Mouse (Mus musculus) right cerebral cortex, postnatal 14 days (tissue): Measurements from ENCODE around the gene Map1lc3b.

ENCODE experiments used
- DNase-seq: peaks from one replicate; pipeline ENCODE4 v3.0.0; 2022

Gene Map1lc3b

GRCm38 (mm10) chr8:121590203-121591177 lies at the start of gene Map1lc3b:
TSS of gene Map1lc3b (plus strand) at chr8:121590361.
- DNase-seq = peak; percentile 96

GRCm38 (mm10) chr8:121541862-121542261 lies 48.3 kb upstream of the Map1lc3b start:
- DNase-seq = no peak

GRCm38 (mm10) chr8:121542901-121543300 lies 47.3 kb upstream of the Map1lc3b start:
- DNase-seq = no peak

GRCm38 (mm10) chr8:121544276-121544785 lies 45.8 kb upstream of the Map1lc3b start, which contains the start of gene 1700018B08Rik:
TSS of gene 1700018B08Rik (minus strand) at chr8:121544320.
- no peak for DNase-seq

DNA sequence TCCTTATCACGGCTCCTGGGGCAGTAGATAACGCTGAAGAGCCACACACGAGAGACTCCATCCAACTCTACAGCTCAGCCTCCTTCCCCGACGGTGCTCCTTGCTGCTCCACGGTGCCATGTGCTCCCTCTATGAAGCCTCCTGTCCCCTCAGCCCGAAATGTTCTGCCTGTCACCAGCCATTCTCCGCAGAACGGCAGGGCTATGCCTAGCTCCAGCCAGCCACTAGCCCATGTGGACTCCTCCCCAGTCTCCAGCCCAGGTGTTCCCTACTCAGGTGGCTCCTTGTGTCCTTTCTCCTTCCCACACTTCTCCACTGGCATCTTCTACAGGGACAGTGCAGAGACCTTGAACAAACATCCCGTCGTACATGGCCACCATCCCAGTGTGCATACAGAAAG lies 45.2 kb upstream of the Map1lc3b start:
- DNase-seq = no peak

- peak; percentile 77 for DNase-seq
Observed at GRCm38 (mm10) chr8:121547132-121547531, 43.0 kb upstream of the Map1lc3b start.

DNA sequence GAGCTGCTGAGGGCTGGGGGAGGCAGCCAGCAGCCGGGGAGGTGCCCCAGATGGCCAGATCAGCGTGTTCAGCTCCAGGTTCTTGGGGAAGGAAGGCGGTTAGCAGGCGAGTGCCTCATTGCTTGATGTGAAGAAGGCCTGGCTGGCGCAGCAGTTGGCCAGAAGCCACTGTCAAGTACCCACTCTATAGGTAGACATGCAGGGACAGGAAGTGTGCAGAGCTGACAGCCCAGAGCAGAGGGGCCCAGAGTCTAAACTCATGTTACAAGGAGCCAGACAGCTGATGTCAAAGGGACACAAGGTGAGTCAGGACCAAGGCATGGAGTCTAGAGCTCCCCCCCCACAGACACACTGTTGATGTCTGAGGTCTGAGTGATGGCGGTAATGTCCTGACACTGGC lies 40.1 kb upstream of the Map1lc3b start:
- DNase-seq = peak; percentile 8

DNA sequence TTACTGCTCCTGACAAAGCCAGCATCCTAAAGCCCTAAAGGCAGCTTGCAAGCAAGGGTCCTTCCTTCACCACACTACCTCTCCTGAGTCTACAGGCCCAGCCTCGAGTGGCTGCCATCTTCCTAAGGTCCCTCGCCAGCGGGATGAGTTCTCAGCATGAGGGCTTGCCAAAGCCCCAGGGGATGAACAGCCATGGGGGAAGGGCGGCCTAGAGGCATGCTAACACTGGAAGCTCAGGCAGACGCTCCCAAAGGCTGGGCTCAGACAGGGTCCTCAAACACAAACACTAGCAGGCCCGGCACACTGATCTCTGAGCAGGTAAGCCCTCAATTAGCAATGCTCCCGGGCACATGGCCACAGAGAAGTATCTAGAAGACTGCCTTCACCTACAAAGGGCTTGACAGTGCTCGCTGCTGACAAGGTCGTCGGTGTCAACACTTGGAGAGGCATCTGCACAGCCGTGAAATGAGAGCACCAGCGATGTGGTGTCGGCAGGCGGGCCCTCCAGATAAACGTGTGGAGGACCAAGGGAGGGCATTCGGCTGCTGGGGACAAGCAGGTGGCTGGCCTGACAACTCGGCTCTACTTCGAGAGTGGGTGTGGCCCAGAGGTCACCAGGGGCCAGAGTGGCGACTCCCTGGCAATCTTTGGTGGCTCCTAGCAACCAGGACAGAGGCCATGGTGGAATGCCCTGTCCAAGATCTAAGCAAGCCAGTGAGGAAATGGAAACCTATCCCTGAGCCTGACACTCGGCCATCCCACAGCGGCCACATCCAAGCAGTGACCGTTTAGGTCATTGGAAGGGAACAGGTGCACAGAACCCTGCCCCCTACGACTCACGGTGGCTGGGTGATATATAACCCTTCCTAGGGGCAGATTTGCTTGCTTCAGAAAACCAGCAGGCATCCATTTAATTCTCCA lies 38.8 kb upstream of the Map1lc3b start:
- DNase-seq = peak; percentile 11

DNA sequence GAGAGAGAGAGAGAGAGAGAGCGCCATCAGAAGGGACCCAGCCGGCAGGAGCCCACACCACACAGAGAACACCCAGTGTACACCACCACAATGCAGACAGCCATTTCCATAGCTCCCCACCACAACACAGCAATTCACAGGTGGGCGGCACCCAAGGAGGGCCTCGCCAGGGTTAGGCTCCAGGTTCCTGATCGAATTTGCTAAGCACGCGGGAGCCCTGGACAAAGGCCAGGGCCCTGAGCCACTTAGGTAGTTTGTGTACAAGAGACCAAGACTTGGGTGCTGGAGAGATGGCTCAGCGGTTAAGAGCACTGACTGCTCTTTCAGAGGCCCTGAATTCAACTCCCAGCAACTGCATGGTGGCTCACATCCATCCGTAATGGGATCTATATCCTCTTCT lies 37.7 kb upstream of the Map1lc3b start:
- DNase-seq = no peak

DNA sequence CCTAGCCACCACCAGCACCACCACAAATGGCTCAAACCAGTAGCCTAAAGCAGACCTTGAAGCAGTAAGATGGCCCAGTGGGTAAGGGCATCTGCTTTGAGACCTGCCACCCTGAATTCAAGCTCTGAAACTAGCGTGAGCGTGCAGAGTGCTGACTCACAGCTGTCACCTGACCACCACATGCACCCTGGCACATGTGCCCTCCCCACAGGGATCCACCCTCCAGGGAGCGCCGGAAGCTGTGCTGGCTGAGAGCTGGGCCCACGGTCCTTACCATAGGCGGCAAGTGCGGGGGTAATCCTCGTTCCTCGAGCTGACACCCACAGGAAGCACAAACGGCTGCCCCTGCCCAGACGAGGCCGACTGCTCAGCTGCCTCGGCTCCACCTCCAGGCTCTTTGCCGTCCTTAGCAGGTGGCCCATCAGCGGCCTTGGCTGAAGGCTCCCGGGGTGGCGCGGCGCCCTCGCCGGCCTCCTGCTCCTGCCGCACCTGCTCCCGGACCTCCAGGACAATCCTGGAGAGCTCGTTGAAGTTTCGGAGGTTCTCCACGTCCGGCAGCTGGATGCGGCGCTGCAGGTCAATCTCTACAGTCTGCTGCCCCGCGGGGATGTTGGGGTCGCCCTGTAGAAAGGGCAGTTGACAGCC lies 36.2 kb upstream of the Map1lc3b start:
- DNase-seq = peak; percentile 9

GRCm38 (mm10) chr8:121557746-121558145 lies 32.4 kb upstream of the Map1lc3b start:
- DNase-seq = peak; percentile 4

GRCm38 (mm10) chr8:121558538-121558937 lies 31.6 kb upstream of the Map1lc3b start:
- DNase-seq = peak; percentile 8

- DNase-seq = peak; percentile 4
Observed at GRCm38 (mm10) chr8:121559801-121560200, 30.4 kb upstream of the Map1lc3b start.

DNA sequence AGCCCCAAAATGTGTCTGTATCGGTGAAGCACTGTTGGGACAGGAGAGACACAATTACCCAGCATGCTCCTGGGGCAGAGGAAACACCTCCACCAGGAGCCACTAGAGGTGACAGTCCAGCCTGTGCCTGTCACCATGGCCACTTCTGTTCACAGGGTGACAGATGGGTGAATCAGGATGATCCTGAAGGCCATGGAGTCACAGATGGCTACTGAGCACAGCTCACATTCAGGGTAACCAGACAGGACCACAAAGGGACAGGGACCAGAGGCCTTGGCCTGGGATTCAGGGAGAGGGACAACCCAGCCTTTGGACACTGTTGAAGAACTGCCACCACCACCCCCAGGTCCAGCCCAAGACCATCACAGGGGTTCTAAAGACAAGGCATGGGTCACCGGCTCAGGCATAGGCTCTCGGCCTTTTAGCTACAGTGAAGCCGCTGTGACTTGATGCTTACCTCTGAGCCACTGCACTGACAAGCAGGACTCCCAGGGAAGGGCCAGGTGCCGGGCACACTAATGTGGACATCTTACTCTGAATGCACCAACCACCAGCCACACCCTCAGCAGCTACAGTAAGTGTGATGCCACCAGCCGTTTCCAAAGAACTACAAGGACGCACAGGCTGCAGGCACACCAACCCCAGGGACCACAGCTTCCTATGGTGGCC lies 29.6 kb upstream of the Map1lc3b start:
- peak; percentile 2 for DNase-seq

DNA sequence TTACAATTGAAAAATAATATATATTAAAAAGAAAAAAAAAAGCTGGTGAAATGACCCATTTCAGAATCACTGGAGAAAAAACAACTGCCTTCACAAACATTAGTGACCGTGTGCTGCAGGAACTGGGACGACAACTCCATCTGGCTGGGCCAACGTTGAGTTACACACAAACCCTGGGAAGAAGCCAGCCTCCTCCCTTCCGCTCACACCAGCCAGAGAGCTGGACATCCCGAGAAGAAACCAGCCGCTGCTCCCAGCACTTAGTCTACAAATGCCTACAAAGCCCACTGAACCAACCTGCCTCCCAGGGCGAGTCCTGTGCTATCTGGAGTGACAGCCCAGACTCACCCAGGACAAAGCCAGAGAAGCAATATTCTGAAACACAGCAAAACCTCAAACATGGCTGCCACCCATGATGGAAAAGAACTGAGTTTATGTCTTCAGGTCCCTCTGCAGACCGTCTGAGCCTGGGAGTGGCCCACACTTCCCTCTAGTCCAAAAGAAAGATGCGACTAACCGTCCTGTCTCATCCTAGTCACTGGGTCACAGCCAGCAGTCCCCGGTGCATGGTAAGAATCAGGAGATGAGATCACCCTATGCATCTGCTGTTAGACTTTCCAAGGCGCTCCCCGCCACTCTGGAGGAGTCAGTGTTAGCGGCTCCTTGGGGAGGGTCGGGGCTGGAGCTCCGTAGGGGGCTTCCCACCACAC lies 28.4 kb upstream of the Map1lc3b start:
- peak; percentile 11 for DNase-seq

GRCm38 (mm10) chr8:121562941-121563351 lies 27.2 kb upstream of the Map1lc3b start:
- no peak for DNase-seq

- DNase-seq = no peak
Observed at GRCm38 (mm10) chr8:121563701-121564100, 26.5 kb upstream of the Map1lc3b start.

GRCm38 (mm10) chr8:121568321-121568720 lies 21.8 kb upstream of the Map1lc3b start:
- no peak for DNase-seq

DNA sequence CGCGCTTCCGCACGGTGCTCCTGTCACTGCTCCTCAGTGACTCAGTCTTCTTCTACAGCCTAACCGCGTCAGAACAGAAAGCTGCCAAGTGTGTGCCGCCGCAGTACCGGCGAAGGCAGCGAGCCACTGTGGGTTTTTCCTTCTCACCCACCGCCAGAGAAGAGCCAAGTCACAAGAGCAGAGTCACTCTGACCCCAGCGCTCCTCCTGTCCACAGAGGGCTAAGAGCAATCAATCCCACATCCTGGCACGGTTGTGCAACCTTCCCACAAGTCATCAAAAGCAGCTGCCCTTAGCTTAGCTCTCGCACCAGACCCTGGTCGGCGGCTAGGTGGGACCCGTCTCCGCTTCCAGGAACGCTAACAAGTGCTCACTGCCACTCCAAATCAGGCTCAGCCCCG lies 19.8 kb upstream of the Map1lc3b start:
- no peak for DNase-seq

DNA sequence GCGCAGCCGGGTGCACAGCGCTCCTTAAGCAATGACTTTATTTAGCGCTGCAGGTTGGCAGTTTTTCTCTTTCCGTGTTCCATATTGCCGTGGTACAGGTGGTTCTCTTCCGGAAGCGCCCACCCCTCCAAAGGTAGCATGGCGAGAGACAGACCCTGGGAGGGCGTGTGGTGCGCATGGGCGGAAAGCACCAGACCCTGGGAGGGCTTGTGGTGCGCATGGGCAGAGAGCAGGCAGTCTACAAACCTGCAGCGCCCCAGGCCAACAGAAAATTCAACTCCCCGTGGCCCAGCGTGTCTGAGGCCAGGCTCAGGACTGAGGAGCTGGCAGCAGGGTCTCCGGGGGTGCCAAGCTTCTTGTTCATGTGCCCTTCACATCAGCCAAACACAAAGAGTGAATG lies 19.4 kb upstream of the Map1lc3b start:
- DNase-seq = no peak

DNA sequence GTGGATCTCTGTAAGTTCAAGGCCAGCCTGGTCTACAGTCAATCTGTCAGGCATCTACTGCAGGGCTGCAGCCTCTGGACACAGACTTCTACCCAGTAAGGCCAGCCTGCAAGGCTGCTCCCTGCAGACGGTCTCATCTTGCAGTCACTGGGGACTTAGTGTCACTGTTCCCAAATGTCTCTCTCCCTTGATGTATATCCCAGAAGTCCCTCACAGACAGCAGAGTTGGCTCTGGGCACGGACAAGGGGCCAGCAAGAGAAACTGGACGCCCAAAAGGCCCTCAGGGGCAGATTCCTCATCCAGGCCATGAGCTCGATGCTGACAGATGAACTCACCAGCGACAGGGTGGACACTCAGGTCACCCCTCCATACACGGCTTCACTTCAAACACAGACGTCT lies 18.0 kb upstream of the Map1lc3b start:
- no peak for DNase-seq
